Mouse (Mus musculus): ENCODE measurements at regions not wholly inside any gene's neighbourhood (a gene's known extent, or its start where the extent isn't known, plus 50 kb on each side); places are given as distances from the start of the nearest gene placed in this dataset.
"Not testable (repeated sequence)": the region's sequence is repeated elsewhere in the genome, so short reads cannot be mapped to it uniquely, and the experiment has no call there.

DNA sequence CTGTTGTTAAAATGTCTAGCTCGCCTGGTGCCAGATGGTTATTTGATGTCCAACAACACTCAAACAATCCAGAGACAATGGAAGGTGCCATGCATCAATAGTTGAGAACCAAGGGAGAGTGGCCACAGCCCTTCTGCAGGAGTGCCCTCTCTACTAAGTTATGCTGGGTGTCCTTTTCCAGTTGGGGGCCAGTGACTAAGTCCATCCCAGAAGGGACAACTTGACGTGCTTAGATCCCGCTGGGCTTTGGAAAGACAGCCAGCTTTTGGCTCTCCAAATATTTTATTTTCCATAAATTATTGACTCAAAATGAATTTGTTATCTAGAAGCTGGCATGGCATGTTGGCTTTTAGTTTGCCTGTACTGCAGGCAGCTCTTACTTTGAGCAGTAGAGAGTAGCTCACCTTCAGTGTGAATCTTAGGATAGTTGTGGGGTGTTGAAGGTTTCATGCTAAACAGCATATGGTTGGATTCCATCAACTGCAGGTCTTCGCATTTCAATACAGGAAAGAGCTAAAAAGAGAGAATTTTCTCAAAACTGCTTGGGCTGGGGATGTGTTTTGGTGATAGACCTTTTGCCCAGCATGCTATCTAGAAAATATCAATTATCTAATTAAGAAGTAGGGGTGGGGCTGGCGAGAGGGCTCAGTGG, 120.8 kb upstream of the Cpsf6 start:
- no peak for DNase-seq (ENCODE audit: low spot score in 2 of 2)

DNA sequence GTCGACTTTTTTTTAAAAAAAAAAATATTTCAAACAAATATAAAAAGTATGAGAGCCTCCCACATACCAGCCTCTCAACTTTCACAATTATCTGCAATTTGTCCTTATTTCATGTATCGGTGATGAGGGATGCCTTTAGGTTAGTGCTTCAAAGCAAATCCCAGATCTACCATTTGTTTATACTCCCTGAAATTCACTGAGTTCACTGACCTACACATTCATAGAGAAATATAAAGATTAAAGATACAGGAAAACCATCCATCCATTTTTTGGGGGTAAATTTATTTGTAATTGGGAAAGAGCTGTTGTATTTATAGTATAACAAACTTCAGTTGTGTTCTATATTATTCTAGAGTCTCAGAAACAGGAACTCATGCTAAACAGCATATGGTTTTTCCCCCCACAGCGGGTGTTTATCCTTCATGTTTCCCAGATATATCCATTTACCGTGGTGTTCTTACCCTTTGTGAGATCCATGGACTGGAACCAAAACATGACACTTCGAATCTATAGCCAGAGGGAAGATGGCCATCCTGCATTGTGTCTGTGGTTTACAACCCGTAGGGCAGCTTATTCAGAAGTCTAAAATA, 120.1 kb upstream of the Cpsf6 start:
- no peak for DNase-seq (ENCODE audit: low spot score in 2 of 2)

DNA sequence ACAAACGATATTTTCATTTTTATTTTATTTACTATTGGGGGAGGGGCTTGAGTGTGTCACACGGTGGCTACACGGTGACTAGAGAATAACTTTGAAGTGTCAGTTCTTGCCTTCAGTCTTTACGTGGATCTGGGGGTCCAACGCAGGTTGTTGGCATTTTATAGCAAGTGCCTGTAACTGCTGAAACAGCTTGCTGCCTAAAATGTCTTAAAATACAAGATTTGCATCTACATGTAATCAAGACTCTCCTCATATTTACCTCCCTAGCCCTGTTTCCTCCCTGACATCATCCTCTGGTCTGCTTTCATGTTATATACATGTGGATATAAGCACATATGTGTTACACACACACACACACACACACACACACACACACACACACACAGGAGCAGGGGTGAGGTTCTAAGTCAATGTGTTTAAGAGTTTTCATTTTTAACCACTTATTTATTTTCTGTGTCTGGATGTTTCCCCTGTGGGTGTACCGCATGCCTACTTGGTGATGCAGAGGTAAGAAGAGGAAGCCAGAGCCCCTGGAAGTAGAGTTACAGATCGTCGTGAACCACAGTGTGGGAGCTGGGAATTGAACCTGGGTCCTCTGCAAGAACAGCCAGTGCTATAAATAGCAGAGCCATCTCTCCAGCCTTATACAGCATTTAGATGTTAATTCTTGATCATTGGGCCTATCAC, 119.5 kb upstream of the Cpsf6 start:
- DNase-seq (ENCODE audit: low spot score in 2 of 2), result no peak

DNA sequence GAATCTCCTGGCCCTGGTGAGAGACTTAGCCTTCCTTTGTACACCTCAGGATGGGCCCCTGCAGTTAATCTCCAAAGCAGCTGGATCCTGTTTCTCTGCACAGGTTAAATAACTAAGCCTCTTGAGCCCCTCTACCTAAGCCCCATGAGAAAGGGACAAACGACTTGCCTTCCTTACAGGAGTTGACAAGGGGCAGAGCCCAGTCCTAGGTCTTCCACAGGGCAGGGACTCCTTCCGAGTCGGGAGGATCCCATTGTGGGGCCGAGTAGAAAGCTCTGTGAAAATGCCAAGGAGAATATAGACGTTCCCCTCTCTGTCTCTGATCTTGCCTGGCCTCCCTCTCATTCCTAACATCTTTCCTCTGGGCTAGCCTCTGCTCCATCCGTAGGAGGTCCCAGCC, 118.7 kb upstream of the Cpsf6 start:
- no peak for DNase-seq (ENCODE audit: low spot score in 2 of 2)

DNA sequence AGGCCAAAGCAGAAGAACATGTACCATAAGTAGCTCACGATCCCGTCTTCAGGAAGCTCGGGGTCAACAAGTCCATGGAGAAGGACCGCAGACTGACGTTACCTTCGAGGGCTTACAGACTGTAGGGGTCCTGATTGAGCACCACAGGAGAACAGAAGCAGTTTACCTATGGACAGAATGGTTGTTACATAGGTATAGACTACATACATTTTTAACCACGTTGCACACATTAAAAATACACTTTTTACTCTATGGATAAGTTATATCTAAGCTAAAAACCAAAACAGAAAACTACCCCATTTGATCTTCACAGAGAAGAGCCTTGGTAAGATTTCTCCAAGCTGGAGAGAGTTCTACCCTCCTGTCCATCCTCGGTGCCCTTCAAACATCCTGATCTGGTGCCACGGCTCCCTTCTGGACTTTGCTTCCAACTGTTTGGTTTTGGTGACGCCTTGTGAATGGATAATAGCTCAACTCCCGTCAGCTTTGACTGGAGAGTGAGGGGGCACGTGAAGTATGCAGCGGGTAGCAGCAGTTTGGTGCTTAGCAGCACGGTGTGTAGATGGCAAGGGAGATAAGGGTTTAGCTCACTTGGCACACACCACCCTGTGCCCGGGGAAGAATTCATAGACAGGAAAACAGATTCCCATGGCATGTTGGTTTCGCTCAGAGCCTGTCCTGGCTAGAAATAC, 117.9 kb upstream of the Cpsf6 start:
- no peak for DNase-seq (ENCODE audit: low spot score in 2 of 2)

DNA sequence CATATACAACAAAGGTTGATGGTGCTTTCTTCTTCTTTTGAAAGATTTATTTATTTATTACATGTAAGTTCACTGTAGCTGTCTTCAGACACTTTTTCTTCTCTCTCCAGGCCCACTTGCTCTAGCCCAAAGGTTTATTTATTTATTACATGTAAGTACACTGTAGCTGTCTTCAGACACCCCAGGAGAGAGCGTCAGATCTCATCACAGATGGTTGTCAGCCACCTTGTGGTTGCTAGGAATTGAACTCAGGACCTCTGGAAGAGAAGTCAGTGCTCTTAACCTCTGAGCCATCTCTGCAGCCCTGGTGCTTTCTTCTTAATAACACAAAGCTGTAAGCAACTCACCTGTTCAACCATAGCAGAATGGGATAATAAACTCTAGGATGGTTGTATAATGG, 117.3 kb upstream of the Cpsf6 start:
- not testable (repeated sequence) for DNase-seq (ENCODE audit: low spot score in 2 of 2)

DNA sequence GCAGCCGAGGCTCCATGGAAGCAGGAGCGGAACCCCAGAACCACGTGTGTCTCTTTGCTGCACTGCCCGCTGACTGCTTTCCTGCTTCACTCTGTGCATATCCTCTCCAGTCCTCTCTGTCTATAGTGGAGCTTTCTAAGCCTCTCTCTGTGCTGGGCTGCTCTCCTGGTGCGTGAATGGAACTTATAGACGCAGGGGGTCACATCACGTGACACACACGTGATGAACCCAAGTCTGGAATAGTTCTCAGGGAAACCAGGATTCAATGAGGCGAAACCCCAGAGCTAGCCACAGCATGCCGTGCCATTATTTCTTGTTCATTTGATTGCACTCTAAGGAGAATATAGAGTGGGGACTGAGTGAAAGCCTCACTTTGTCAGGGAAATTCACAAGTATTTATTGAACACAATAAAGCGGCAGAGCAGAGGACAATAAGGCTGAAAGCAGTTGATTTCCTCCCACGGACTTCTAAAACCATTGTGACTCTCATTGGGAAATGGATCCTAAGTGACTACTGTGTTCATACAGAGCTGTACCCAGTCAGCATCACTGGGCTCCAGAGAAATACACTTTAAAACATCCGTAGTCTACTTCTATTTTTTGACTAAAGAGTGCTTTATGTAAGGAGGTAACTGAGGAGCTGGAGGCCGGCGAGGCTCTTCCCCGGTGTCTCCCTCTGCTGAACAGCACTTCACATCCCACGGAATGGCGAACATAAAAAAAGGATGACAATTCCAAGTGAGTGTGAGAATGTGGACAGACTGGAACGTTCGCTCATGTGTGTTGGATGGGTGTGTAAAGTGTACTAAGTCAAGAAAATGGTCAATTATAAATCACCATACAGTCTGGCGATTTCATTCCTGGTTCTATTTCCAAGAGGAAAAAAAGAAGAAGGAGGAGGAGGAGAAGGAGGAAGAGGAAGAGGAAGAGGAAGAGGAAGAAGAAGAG, 116.5 kb upstream of the Cpsf6 start:
- DNase-seq (ENCODE audit: low spot score in 2 of 2), result no peak

DNA sequence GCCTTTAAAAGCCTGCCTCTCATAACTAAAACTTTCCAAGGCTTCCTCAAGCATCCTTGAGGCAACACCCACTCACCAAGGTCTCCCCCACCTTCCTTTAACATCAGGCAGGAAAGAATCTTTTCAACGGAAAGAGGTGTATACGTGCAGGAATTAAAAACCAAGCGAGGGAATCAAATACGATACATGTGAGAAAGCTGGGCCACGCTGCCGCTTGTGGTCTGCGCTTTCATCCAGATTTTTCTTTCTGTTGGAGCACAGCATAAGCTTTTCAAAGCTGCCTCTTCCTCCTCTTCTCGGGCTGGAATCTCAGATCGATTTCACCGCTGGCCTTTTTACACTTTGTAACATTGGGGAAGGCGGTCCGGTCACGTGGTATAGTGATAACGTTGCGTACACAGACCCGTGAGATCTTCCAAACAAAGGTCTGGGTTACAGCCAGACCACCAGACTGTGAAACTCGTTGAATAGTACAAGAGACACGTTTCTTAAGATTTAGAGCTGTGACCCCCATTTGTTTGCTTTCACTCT, 114.4 kb upstream of the Cpsf6 start:
- no peak for DNase-seq (ENCODE audit: low spot score in 2 of 2)

DNA sequence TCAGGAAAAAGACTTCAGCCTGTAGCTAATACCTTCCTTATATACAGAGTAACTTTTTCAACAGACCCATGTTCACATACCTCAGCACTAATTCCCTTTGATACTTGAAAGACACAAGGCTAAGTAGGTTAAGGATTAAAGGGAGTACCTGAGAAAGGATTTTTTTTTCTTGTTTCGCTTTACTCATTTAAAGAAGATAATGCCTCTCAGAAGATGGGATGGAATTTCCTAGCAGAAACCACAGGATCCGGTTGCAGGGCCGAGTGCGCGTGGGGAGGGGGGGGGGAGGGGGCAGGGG, 114.0 kb upstream of the Cpsf6 start:
- DNase-seq (ENCODE audit: low spot score in 2 of 2), result no peak

DNA sequence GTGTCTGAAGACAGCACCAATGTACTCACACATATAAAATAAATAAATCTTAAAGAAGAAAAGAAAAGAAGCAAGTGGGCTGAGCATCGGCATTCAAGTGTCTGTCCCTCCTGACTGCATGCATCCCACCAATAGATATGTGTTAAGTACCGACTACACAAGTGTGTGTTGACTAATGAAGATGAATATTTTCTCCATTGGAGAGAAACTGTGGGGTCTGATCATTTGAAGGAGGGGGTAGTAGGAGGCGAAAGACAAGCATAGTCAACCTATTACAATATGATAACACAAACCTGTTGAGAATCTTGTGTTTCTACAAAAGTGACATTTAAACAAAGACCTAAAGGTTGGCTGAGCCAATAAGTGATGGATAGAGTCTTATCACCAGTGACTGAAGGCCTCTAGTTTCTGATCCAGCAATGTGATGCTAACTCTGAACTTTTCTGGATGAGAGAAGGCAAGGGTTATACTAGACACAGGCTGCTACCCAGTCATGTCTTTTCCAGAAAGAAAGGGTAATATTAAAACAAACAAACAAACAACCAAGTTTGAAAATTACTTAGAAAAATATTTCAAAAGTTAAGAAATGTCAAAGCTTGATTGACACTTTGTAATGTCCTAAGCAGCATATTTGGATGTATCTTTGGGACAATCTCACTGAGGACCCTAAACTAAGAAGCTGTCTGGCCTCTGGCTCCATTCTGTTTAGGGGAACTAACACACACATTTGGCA, 113.4 kb upstream of the Cpsf6 start:
- DNase-seq (ENCODE audit: low spot score in 2 of 2), result no peak

DNA sequence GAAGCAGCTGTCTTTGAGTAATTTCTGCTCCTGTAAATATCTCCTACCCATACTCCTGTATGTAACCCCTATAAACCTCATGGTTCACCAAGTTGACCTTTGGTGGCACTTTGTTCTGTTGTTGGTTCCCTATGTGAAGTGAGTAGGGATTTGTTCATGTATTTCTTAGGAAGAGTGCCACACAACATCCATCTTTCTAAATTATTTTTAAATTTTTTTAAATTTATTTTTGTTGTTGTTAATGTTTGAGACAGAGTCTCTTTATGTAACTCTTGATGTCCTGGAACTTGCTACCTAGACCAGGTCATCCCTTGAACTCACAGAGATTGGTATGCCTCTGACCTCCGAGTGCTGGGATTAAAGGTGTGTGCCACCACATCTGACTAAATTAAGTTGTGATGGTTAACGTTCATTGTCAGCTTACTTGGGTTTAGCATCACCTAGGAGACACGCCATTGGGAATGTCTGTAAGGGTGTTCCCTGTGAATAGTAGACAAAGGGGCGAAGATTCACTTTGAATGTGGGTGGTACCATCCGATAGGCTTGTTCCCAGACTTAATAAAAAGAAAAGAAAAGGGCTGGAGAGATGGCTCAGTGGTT, 112.7 kb upstream of the Cpsf6 start:
- DNase-seq (ENCODE audit: low spot score in 2 of 2), result no peak

DNA sequence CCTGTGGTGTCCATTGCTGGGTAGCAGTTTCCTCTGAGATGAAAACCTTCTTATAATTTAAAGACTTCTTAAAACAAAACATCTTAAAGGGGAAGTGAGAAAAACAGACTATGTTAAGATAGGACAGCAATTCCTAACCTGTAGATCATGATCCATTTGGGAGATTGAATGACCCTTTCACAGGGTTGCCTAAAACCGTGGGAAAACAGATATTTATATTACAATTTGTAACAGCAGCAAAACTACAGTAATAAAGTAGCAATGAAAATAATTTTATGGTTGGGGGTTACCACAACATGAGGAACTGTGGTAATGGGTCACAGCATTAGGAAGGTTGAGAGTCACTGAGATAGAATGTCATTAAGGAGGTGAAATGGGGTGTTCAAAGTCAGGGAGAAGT, 111.9 kb upstream of the Cpsf6 start:
- no peak for DNase-seq (ENCODE audit: low spot score in 2 of 2)

DNA sequence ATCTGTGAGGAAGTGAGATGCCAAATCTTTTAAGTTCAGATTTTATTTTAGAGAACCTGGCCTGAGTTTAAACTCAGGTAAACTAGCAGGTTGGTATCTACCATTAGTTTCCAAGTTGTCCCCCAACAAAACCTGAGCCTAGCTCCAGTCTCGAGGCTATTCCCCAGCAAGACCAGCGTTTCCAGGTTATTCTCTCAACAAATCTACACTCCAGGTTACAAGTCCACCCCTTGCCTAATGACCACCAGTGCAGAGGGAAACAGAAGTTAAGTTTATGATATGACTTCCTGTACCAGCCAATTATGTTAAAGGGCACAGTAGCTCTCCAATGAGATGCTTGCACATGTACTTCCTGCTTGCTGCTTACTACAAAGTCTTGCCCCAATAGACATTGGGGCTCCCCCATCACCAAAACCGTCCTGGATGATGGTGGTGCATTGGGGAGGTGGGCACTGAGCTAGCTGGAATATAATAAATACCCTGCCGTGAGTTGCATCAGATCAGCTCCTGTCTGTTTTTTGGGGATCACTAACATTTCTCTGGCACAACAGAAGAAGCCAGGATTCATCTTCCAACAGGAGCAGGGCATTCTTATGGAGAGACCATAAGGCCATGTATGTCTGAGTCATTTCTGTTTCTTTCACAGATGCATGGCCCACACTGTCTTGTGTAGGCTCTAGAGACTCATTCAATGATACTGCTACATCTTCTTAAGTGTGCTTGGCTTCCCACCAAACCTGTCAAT, 111.2 kb upstream of the Cpsf6 start:
- no peak for DNase-seq (ENCODE audit: low spot score in 2 of 2)

DNA sequence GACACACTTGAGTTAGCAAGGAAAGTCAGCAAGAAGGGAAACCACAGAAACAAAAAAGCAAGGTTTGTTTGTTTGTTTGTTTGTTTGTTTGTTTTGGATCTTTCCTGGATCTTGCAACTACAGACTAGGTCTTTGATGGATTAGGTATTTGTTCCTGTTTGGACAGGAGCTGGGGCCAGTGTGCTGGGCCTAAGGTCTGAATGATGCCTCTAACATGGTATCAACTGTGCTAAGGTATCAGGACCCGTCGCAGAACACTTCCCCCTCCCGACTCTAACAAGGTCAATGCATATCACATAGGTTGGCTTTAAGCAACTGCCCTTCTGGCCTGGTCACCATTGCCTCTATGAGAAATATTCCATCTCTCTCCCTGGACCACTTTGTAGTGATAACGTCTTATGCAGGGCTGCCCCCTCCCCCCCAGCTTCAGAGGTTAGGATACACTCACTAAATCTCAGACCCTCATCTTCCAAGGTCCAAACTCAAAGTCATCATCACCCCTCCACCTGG, 103.3 kb upstream of the Cpsf6 start:
- DNase-seq (ENCODE audit: low spot score in 2 of 2), result no peak

DNA sequence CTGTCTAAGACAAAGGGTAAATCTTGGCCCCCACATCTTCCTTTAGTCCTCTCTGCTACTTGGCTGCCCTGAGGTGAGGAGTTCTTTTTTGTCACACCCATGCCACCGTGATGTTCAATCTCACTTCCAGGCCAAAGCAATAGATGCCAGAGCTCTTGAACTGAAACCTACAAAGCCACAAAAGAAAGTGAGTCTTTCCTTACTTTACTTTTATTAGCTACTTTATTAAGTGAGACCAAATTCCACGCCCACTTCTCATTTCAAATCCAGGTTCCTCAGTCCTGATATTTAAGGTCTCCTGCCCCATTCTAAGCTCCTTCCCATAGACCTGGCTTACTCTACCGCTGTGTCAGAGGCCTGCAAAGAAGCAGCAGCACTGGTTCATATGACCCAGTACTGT, 102.5 kb upstream of the Cpsf6 start:
- no peak for DNase-seq (ENCODE audit: low spot score in 2 of 2)

DNA sequence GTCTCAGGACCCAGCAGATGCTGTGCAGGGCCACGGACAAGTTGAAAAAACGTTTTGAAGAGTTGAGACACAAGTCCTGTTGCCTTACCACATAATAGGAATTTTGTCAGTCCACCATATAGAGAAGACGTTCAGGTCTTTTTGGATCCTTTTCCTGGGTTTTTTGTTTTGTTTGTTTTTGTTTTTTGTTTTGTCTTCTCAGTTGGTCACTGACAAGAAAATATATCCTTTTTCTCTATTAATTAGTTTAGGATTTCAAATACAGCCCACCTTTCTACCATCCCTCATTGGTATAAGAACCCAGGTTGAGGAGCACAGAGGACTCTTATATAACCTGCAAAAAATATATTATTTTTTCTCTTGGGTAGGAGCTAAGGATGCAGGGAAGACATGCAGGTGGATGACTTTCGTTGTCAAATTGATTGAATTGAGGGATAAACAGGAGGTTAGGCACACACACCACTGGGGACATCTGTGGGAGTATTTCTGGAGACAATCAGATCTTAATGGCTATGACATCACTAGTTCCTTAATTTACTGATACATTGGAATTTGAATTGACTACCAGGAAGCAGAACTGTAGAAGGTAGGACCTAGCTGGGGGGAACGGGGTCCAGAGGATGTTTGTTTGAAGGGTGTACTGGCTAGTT, 101.7 kb upstream of the Cpsf6 start:
- no peak for DNase-seq (ENCODE audit: low spot score in 2 of 2)

DNA sequence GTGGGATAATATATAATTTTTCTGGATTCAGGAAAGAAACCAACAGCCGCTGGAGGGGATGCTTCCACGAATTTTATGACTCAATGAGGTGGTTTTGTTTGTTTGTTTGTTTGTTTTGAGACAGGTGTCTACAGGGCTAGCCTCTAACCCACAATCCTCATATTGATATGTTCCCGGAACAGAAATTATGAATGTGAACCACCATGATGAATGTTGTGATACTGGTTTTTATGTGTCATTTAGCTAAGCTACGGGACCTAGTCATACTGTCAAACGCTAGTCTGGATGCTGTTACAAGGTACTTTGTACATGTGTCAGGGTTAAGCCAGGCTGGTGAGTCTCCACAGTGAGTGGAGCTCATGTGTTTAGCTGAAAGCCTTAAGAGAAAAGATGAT, 100.6 kb upstream of the Cpsf6 start:
- no peak for DNase-seq (ENCODE audit: low spot score in 2 of 2)

DNA sequence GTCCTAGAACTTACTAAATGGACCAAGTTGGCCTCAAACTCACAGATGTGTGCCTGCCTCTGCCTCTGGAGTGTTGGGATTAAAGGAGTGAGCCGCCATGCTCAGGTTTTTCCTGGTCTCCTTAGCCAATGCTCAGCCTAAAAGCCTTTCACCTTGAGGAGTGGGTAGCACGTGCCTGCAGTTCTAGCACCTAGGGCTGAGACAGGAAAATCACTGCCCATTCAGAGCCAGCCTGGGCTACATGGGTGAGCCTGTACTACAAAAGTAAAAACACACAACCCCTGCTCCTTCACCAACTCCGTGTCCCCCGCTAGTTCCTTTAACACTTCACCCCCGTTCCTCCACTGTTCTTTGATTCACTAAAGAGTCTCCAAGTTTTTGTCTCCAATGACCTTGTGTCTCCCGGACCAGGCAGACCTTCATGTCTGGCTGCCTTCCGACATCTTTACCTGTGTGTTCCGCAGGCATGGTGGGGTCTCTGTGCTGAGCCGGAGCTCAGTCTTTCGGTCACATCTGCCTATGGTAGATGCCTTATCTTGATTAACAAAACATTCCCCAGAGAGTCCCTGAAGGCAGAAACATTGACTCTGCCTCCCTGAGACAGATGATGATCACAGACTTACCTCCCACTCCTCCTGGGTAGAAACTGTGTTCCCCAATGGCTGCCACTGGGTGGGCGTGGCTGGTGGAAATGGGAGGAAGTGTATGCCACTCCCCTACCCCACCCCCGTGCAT, 100.1 kb upstream of the Cpsf6 start:
- DNase-seq (ENCODE audit: low spot score in 2 of 2), result no peak

All from adrenal gland, postnatal 4 days (tissue).